Mouse (Mus musculus) E14TG2a.4 (cell line): ENCODE data around the gene Ceacam1.

Experiments
- CTCF ChIP-seq: conservative IDR thresholded peaks from 2 replicates; pipeline ENCODE4 v1.5.1; 2014; ENCODE audit warnings: low read length
- NANOG ChIP-seq: IDR thresholded peaks from 2 replicates; pipeline ENCODE4 v1.6.1; 2014; ENCODE audit warnings: borderline replicate concordance, low read length, mixed read lengths

- TF ChIP-seq CTCF (no peak), NANOG (no peak)
These were observed 27.2 kb downstream of the Ceacam1 start for GRCm38 (mm10) chr7:25449913-25450890.
